ENCODE assay signal across 9 mouse cellular contexts in the genomic region with DNA sequence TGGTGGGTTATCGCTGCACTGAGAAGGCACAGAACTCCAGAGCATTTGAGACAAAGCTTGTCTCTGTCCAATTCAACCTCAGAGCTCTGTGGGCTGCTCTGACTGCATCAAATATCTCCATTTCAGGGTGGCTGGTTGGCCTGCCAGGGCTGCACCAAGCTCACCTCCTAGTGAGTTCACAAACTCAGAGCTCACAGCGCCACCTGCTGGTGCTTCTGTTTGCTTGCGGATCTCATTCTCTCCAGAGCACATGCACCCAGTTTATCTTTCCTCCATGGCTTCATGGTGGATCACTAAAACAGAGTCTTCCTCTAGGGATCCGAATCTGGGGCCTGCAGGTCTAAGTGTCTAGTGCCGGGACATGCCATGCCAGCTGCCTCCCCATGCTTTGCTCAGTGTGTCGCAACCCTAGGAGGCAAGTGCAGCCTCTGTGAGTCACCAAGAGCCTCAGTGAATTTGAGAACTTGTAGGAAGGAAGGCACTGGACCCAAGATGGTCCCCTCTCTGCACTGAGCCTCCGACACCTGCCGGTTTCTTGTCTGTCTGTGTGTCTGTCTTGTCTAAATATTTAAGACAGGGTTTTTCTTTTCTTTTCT. TPM values are rescaled to one million over a fixed set of nuclear protein-coding genes. Genes with fewer than 3 reads are reported as not detected.
DNase-seq lines count a peak whose midpoint lies in the region; ATAC-seq lines count a peak whose summit lies in the region.
"Had no signal": no experiment of that assay in that cellular context is flagged by ENCODE, and none has a peak within 500 bp of the region (broad histone marks: within the 10 kb centered on the region; RNA-seq: fewer than 3 reads in every experiment).

No protein-coding gene starts in this region.

- ATAC-seq in cerebellum, adult (ENCODE audit: insufficient number of reproducible peaks, low FRiP score, low TSS enrichment), result no peak
- peak; percentile 70 to 79 for ATAC-seq in hematopoietic stem cell, adult 5-6 weeks (replicated peaks in 1 of 2; ENCODE audit: insufficient read depth in 1 of 2, low FRiP score in 2 of 2, low TSS enrichment in 1 of 2, low read depth in 1 of 2, poor library complexity in 2 of 2, severe bottlenecking in 2 of 2)

- DNase-seq in cerebellum, adult 8-10 months, result peak; percentile 5
- peak; percentile 71 for DNase-seq in WW6 (ENCODE audit: low read depth, low spot score)
- DNase-seq in embryo, embryonic 11.5 days (ENCODE audit: low read depth, low spot score), result peak; percentile 35
- peak; percentile 21 to 36 for DNase-seq in layer of hippocampus, postnatal 36 days
- peak; percentile 66 for DNase-seq in mesoderm, embryonic 11.5 days (ENCODE audit: low read depth, low spot score)
- DNase-seq in right cerebral cortex, postnatal 10 days (ENCODE audit: low spot score in 2 of 2), result peak; percentile 50 to 75

RNA-seq across cellular contexts. Expression of a gene that starts 3.6 kb away (rescaled TPM):
- total RNA-seq in hematopoietic stem cell, adult 5-6 weeks (2017), result 0.75 and 1.1 TPM in 2 replicates
- total RNA-seq in layer of hippocampus, postnatal 36 days (2021), result not detected
- total RNA-seq: layer of hippocampus, adult 8-10 months had no signal

RNA-seq across cellular contexts. Expression of a gene that starts 25.3 kb away (rescaled TPM):
- total RNA-seq in hematopoietic stem cell, adult 5-6 weeks (2017), result not detected in 2 replicates
- total RNA-seq in layer of hippocampus, postnatal 36 days (2021), result not detected
- total RNA-seq: layer of hippocampus, adult 8-10 months had no signal

Comparison
In these comparisons a context has a peak if more than half of its experiments do, and no peak if none do; other contexts are left out.
1. DNase-seq: peak in every context shown above with its lines; median percentile 71 in WW6; 66 in mesoderm, embryonic 11.5 days; 62 in right cerebral cortex, postnatal 10 days; 35 in embryo, embryonic 11.5 days; 28 in layer of hippocampus, postnatal 36 days; 5 in cerebellum, adult 8-10 months.